Mouse (Mus musculus) hindlimb bud, embryonic 11.5 days (tissue): ENCODE measurements around the gene Tvp23a.

Source experiments
- DNase-seq: peaks from one replicate; pipeline ENCODE4 v3.0.0-alpha.2; 2012; ENCODE audit warnings: low read depth, low spot score; ENCODE audit errors: extremely low spot score

The Tvp23a gene

DNA sequence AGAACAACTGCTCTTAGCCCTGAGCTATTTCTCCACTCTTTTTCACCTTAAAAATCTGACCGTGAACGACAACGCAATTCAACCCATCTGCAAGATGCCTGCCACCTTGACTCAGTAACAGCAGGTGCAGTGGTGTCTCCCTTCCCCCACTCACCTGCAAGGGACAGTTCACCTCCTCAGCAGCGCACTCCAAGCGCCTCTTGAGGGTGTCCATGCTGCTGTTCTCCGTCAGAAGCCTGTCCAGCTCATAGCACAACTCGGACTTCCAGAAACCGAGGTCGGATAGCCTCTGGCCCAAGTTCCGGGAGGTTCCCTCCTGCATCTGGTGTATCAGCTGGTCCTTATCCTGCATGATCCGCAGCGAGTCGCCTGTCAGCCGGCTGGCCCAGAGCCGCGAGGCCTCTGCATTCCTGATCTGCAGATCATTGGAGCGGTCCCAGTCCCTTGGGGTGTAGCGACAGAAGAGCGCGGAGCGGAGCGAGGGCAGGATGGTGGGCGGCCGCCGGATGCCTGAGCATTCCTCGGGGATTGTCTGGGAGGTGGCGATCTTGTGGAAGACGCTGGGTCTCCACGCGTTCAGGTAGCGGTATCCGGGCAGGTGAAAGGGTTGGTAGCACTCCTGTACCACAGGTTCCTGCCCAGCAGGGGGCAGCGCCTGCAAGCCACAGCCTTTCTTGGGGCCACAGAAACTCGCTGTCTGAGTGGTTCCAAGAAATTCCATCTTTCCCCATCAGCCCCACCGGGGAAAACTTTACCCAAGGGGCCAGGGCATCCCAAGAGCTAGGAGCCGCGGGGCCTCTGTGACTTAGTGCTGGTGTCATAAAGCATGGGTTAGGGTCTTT lies 52.2 kb downstream of the Tvp23a start, which contains the start of gene Tekt5:
TSS of gene Tekt5 (minus strand) at position 792 of the 842 bp plus-strand sequence.
- no peak for DNase-seq

DNA sequence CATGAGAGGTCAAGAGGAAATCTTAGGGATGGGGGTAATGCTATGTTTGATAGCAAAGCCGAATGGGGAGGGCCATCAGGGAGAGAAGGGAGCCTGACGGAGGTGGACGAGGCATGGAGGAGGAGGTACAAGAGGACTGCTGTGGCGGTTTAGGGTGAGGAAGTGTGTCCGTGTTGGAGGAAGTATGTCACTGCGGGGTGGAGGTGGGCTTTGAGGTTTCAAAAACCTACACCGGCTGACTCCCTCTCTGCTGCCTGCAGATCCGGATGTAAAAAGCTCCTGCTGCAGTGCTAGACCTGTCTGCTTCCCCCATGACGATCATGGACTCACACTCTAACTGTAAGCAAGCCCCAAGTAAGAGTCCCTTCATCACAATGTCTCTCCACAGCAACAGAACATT lies 54.6 kb downstream of the Tvp23a start:
- DNase-seq = no peak

DNA sequence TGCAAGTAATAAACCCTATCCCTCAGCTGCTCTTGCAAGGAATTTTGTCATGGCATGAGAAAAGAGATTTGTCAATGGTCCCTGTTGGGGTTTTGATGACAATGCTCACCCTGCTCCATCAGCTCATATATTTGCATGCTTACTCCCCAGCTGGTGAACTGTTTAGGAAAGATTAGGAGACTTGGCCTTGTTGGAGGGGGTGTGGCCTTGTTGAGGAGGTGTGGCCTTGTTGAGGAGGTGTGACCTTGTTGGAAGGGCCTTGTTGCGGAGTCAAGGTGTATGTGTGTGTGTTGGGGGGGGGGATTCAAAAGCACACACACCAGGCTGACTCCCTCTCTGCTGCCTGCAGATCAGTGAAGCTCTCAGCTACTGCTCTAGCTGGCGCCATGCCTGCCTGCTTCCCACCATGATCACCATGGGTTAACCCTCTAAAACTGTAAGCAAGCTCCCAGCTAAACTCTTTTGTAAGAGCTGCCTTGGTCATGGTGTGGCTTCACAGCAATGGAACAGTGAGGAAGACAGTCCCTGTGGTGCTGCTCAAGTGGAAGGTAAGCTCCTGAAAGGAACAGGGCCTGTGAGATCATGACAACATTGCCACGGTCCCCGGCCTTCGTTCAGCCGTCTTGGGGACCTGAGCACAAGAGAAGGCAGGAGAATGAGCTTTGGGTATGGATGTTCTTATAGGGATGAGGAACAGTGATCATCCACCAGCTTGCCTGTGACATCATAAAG lies 58.4 kb downstream of the Tvp23a start:
- DNase-seq = no peak

DNA sequence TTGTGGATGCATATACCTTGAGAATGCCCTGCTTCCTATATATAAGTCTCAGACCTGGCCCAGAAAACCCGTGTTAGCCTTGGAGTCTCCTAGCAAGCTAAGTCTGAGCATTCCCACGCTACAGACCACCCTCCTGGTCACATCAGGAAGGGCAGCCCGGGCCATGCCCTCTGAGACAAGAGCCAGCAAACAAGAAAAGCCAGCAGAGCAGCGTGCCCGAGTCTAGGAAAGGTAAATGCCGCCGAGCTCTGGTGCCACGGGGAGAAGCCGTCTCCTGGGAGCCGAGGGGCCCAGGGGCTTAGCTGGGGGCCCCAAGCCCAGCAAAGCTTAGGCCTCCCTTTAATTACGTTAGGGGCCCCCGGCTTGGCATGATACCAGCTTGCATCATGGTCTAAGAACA lies 61.9 kb downstream of the Tvp23a start:
- DNase-seq = no peak

DNA sequence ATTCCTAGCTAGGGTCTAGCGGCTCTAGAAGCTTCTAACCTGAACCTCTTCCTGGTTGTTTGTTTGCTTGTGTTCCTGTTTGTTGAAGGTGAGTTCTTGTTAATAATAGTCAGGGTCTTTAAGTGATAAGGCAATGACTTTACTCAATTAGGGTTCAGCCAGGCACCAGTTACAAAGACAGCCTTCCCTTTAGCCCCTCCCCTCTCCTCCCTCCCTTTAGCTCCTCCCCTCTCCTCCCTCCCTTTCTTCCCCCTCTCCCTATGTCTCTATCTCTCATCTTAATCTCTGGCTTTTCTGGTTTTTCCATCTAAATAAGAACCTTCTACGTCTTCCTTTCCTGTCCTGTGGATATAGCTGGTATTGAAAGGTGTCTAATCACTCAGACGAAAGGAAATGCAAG lies 62.6 kb downstream of the Tvp23a start:
- no peak for DNase-seq

DNA sequence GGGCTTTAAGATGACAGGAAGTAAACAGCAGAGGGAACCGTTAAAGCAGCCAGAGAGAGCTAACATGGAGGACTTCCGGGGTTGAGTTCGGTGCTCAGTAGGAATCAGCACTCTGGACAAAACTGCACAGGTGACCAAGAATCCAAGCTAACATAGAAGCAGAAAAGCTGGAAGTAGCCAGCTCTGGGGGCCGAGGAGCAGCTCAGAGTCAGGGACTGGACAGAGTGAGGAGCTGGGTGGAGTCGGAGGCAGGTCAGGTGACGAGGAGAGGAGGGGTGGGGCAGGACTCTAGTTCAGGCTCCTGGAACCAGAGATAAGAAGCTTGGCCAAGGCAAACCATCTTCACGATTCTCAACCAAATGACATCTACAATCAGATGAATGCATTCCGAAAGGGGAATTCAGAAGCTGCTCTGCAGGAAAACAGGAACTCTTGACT lies 63.1 kb downstream of the Tvp23a start:
- no peak for DNase-seq

DNA sequence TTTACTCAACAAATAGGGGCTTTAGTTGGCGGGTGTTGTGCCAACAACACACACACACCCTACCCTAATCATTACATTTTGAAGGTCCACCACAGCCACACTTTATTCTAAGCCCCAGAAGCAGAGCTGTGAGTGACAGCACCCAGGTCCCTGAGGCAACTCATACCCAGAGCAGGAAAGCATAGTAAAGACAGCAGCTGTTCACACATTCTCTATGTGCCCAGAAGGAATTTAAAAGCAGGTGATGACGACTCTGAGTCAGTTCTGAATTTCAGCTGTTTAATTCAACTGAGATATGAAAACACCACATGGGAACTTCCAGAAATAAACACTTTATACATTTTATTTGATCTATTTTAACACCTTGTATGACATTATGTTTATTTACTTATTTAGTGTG lies 67.6 kb downstream of the Tvp23a start:
- no peak for DNase-seq

DNA sequence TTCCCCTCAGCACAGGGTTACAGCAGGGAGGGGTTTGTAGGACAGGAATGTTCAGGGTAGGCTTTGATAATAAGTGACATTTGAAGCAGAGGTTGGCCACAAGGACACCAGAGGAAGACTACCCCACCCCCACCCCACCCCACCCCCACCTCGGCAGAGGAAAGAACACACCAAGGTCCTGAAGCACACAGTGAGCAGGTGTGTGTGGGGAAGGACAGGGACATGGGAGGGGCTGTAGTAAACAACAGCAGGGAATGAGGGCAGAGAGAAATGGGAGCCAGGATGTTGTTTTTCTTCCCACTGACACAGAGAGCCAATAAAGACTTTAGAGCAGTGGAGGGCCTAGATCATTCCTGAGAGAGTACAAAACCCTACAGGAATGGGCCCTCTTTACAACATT lies 69.9 kb downstream of the Tvp23a start:
- DNase-seq = no peak

DNA sequence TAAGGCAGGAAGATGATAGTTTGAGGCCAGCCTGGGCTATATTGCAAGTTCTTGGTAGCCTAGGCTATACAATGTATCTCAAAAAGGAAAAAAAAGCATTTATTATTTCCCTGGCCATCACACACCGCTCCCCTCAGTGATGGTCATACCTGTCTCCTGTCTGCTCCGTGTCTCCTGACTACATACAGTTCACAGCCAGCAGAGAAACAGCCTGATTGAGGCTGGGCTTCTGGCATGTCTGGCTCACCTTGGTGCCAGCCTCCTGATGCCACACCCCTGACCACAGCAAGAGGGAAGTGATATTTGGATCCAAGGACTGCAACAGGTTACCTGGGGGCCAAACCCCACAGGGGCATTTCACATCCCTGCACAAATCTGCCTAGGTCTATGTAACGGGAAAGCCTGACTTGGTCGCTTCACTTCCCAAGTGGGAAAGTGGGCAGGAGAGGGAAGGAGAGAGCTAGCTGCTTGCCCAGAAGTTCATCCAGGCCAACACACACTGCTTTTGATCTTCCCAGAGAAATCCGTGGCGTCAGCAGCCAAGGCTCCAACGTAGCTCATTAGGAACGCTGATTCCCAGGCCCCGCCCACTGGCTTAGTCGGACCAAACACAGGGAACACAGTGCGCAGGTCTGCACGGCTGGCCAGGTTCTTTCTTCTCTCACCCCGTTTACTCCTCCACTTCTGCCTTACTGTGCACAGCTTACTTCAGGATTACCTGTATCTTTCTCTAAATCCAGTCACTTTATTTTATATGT lies 72.7 kb downstream of the Tvp23a start:
- no peak for DNase-seq

DNA sequence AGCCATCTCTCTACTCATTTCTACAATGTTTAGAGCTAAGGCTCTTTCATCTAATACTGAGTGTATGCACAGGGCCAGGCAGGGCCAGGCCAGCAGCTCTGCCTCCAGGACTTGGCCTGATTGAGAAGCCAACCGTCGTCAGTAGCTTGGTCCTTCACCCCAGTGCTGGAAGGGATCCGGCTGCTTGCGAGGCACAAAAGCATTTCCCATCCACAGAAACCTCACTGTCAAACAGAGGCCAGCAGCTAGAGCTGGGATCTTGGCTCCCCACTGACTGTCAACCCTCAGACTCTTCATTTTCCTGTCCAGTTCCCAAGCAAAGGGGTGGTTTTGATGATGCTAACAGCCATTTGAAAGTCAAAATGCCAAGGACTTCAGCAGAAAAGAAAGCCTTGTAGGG lies 74.8 kb downstream of the Tvp23a start:
- no peak for DNase-seq
